Mouse (Mus musculus) heart, embryonic 15.5 days (tissue): ENCODE data around the gene Srrd. TPM values are rescaled to one million over a fixed set of nuclear protein-coding genes. Genes with fewer than 3 reads are reported as not detected.
"Not testable (repeated sequence)": the region's sequence is repeated elsewhere in the genome, so short reads cannot be mapped to it uniquely, and the experiment has no call there.

ENCODE experiments used
- ATAC-seq: fragments of 200-750 bp; cut with Nextera tagmentation; replicated peaks from 2 replicates; pipeline ENCODE4 v1.8.0; 2017; ENCODE audit warnings: low read depth, moderate TSS enrichment; ENCODE audit not compliant: insufficient number of reproducible peaks, insufficient read depth, low FRiP score
- H3K27ac ChIP-seq: fragments of 300-500 bp; sonication (generic); 2 replicates; pipeline ENCODE4 v1.5.1; 2015; ENCODE audit warnings: mild to moderate bottlenecking, inconsistent platforms
- H3K27me3 ChIP-seq: fragments of 300-500 bp; sonication (generic); 2 replicates; pipeline ENCODE4 v1.6.1; 2015; ENCODE audit warnings: inconsistent platforms
- H3K36me3 ChIP-seq: fragments of 300-500 bp; sonication (generic); 2 replicates; pipeline ENCODE4 v1.6.1; 2015; ENCODE audit warnings: mild to moderate bottlenecking, inconsistent platforms
- H3K4me1 ChIP-seq: fragments of 300-500 bp; sonication (generic); replicated peaks from 2 replicates; pipeline ENCODE4 v1.6.1; 2015; ENCODE audit warnings: inconsistent platforms
- H3K4me2 ChIP-seq: fragments of 300-500 bp; sonication (generic); 2 replicates; pipeline ENCODE4 v1.6.1; 2015; ENCODE audit warnings: inconsistent platforms, mild to moderate bottlenecking, moderate library complexity
- H3K4me3 ChIP-seq: fragments of 300-500 bp; sonication (generic); 2 replicates; pipeline ENCODE4 v1.5.1; 2015; ENCODE audit warnings: mild to moderate bottlenecking, inconsistent platforms
- H3K9ac ChIP-seq: fragments of 300-500 bp; sonication (generic); 2 replicates; pipeline ENCODE4 v1.6.1; 2015; ENCODE audit warnings: mild to moderate bottlenecking, inconsistent platforms
- H3K9me3 ChIP-seq: fragments of 300-500 bp; sonication (generic); replicated peaks from 2 replicates; pipeline ENCODE4 v1.6.1; 2016; ENCODE audit warnings: inconsistent platforms
- WGBS: fragments of 180-500 bp; shearing (Covaris S2); methylation state at CpG from one replicate; pipeline ENCODE4 v1.1.7; 2015; ENCODE audit warnings: mixed read lengths; 5-methylcytosine and 5-hydroxymethylcytosine counted together
- polyA plus RNA-seq: library from polyadenylated mRNA; unstranded; fragments of >200 nt; fragmentation: Nextera tagmentation; extraction: Ambion mirVana; gene quantifications from 2 replicates; pipeline ENCODE4 v1.2.1, GENCODE M21; 2015

Gene Srrd
- polyA plus RNA-seq, 1 experiment from 2014 or later, result 20.7 TPM

GRCm38 (mm10) chr5:112326446-112327009 lies 16.3 kb downstream of the Srrd start:
- peak overlapping the region; percentile 68 for H3K4me3 ChIP-seq
- H3K4me1 ChIP-seq, result peaks cover 20% of the 10 kb centered on the region
- under 1% methylated on average over 32 of the region's 33 CpGs for WGBS
- H3K27ac ChIP-seq, result 0 out of 2 replicates have a peak overlapping the region, but pooled peaks have one; percentile 0
- H3K27me3 ChIP-seq, result no peaks in the 10 kb centered on the region
- ATAC-seq, result peak; percentile 51
- H3K4me2 ChIP-seq, result peak overlapping the region; percentile 66
- peaks cover 32% of the 10 kb centered on the region for H3K36me3 ChIP-seq
- H3K9me3 ChIP-seq, result no peaks in the 10 kb centered on the region
- peak overlapping the region; percentile 67 for H3K9ac ChIP-seq

- peak within 1 kb of the TSS; percentile 77 for H3K27ac ChIP-seq
- ATAC-seq, result peak; percentile 81
These were observed 17.0 kb downstream of the Srrd start, which contains the start of gene Tfip11 for GRCm38 (mm10) chr5:112325546-112326445. Tfip11 (plus strand) TSS chr5:112326358.

GRCm38 (mm10) chr5:112324637-112325545 lies 17.9 kb downstream of the Srrd start:
- H3K36me3 ChIP-seq, result peaks cover 15% of the 10 kb centered on the region
- peaks cover 20% of the 10 kb centered on the region for H3K4me1 ChIP-seq
- peak overlapping the region; percentile 38 for H3K9ac ChIP-seq
- WGBS, result 19% methylated on average over 24 of the region's 24 CpGs
- peak overlapping the region; percentile 66 for H3K4me2 ChIP-seq
- H3K4me3 ChIP-seq, result peak overlapping the region; percentile 68
- no peaks in the 10 kb centered on the region for H3K27me3 ChIP-seq
- ATAC-seq, result peak; percentile 64
- H3K27ac ChIP-seq, result peak overlapping the region; percentile 77
- H3K9me3 ChIP-seq, result no peaks in the 10 kb centered on the region

More at GRCm38 (mm10) chr5:112325546-112326445, 17.0 kb downstream of the Srrd start, which contains the start of gene Tfip11:
- H3K4me2 ChIP-seq, result peak within 1 kb of the TSS; percentile 66
- peaks cover 20% of the 10 kb centered on the region for H3K4me1 ChIP-seq
- H3K9ac ChIP-seq, result peak within 1 kb of the TSS; percentile 67
- H3K4me3 ChIP-seq, result peak within 1 kb of the TSS; percentile 68
- H3K27me3 ChIP-seq, result no peaks in the 10 kb centered on the region
- H3K9me3 ChIP-seq, result no peaks in the 10 kb centered on the region
- H3K36me3 ChIP-seq, result peaks cover 25% of the 10 kb centered on the region
- 8% methylated on average over 48 of the region's 48 CpGs for WGBS

GRCm38 (mm10) chr5:112323246-112323645 lies 19.6 kb downstream of the Srrd start:
- no peak overlapping the region for H3K9ac ChIP-seq
- no peak overlapping the region for H3K4me2 ChIP-seq
- H3K4me1 ChIP-seq, result peaks cover 20% of the 10 kb centered on the region
- WGBS, result 82% methylated on average over 6 of the region's 6 CpGs
- H3K4me3 ChIP-seq, result no peak overlapping the region
- ATAC-seq, result no peak
- H3K27ac ChIP-seq, result no peak overlapping the region
- no peaks in the 10 kb centered on the region for H3K9me3 ChIP-seq
- H3K27me3 ChIP-seq, result no peaks in the 10 kb centered on the region
- 0 out of 2 replicates have a peak, but pooled peaks cover 5% of the 10 kb centered on the region for H3K36me3 ChIP-seq

- Histone ChIP-seq H3K27me3 (no peaks in the 10 kb centered on the region), H3K4me3 (no peak overlapping the region), H3K9me3 (no peaks in the 10 kb centered on the region), H3K27ac (no peak overlapping the region), H3K4me2 (no peak overlapping the region), H3K9ac (no peak overlapping the region), H3K4me1 (peaks cover 14% of the 10 kb centered on the region), H3K36me3 (no peaks in the 10 kb centered on the region)
- ATAC-seq, result no peak
- 73% methylated on average over 4 of the region's 4 CpGs for WGBS
These were observed 21.5 kb downstream of the Srrd start for GRCm38 (mm10) chr5:112321376-112321775.

- no peak overlapping the region for H3K4me3 ChIP-seq
- no peak overlapping the region for H3K4me2 ChIP-seq
- no peak overlapping the region for H3K27ac ChIP-seq
- no peak overlapping the region for H3K9ac ChIP-seq
- ATAC-seq, result no peak
- WGBS, result 51% methylated on average over 6 of the region's 6 CpGs
- no peaks in the 10 kb centered on the region for H3K27me3 ChIP-seq
- no peaks in the 10 kb centered on the region for H3K36me3 ChIP-seq
- peaks cover 14% of the 10 kb centered on the region for H3K4me1 ChIP-seq
- no peaks in the 10 kb centered on the region for H3K9me3 ChIP-seq
These were observed 21.9 kb downstream of the Srrd start for GRCm38 (mm10) chr5:112320936-112321335.

GRCm38 (mm10) chr5:112320379-112320778 lies 22.5 kb downstream of the Srrd start:
- H3K4me1 ChIP-seq, result peaks cover 12% of the 10 kb centered on the region
- H3K4me2 ChIP-seq, result no peak overlapping the region
- 0 out of 2 replicates have a peak, but pooled peaks cover 2% of the 10 kb centered on the region for H3K36me3 ChIP-seq
- no peak for ATAC-seq
- H3K9me3 ChIP-seq, result no peaks in the 10 kb centered on the region
- WGBS, result 69% methylated on average over 5 of the region's 5 CpGs
- no peak overlapping the region for H3K27ac ChIP-seq
- no peaks in the 10 kb centered on the region for H3K27me3 ChIP-seq
- no peak overlapping the region for H3K9ac ChIP-seq
- H3K4me3 ChIP-seq, result no peak overlapping the region

- not testable (repeated sequence) for H3K27me3 ChIP-seq, ATAC-seq
- WGBS, result 58% methylated on average over 2 of the region's 2 CpGs
These were observed 23.5 kb downstream of the Srrd start for GRCm38 (mm10) chr5:112319343-112319742.

GRCm38 (mm10) chr5:112317328-112317727 lies 25.5 kb downstream of the Srrd start:
- H3K4me2 ChIP-seq, result no peak overlapping the region
- ATAC-seq, result peak; percentile 75

More at GRCm38 (mm10) chr5:112319343-112319742, 23.5 kb downstream of the Srrd start:
- H3K4me3 ChIP-seq, H3K4me2 ChIP-seq, H3K27ac ChIP-seq, H3K9me3 ChIP-seq, H3K36me3 ChIP-seq, H3K4me1 ChIP-seq, H3K9ac ChIP-seq: not testable (repeated sequence)

GRCm38 (mm10) chr5:112316468-112316867 lies 26.4 kb downstream of the Srrd start:
- Histone ChIP-seq H3K27ac (peak overlapping the region; percentile 63), H3K9me3 (no peaks in the 10 kb centered on the region), H3K36me3 (peaks cover 23% of the 10 kb centered on the region), H3K9ac (no peak overlapping the region), H3K27me3 (no peaks in the 10 kb centered on the region), H3K4me1 (peaks cover 4% of the 10 kb centered on the region), H3K4me3 (no peak overlapping the region), H3K4me2 (no peak overlapping the region)
- no peak for ATAC-seq
- WGBS, result 76% methylated on average over 5 of the region's 5 CpGs

More at GRCm38 (mm10) chr5:112317328-112317727, 25.5 kb downstream of the Srrd start:
- H3K9ac ChIP-seq, result no peak overlapping the region
- peaks cover 4% of the 10 kb centered on the region for H3K4me1 ChIP-seq
- no peak overlapping the region for H3K4me3 ChIP-seq
- H3K36me3 ChIP-seq, result peaks cover 18% of the 10 kb centered on the region
- H3K27me3 ChIP-seq, result no peaks in the 10 kb centered on the region
- WGBS, result 35% methylated on average over 5 of the region's 5 CpGs
- H3K9me3 ChIP-seq, result no peaks in the 10 kb centered on the region
- peak overlapping the region; percentile 63 for H3K27ac ChIP-seq
